In genomic region chr7:83443596-83444278, GRCm38 (mm10) we compare ENCODE assay signal across 9 mouse cellular contexts.
DNase-seq lines count a peak whose midpoint lies in the region; ATAC-seq and TF ChIP-seq lines count a peak whose summit lies in the region.
"Had no signal": no experiment of that assay in that cellular context is flagged by ENCODE, and none has a peak within 500 bp of the region (broad histone marks: within the 10 kb centered on the region; RNA-seq: fewer than 3 reads in every experiment).

No protein-coding gene starts in this region.

- ATAC-seq in heart, embryonic 15.5 days (replicated peaks; ENCODE audit: insufficient number of reproducible peaks, insufficient read depth, low FRiP score, low read depth), result peak; percentile 74
- ATAC-seq in cerebellum, adult (ENCODE audit: insufficient number of reproducible peaks, low FRiP score, low TSS enrichment), result no peak

- H3K27ac ChIP-seq in heart, embryonic 15.5 days, result peak overlapping the region; percentile 77
- peak overlapping the region; percentile 86 for H3K27ac ChIP-seq in embryonic fibroblast, embryonic 13.5 days (ENCODE audit: insufficient read depth, low read length)

- intact Hi-C loops in heart, postnatal 10 days (cut with DNase I), result no loop called here

- TF ChIP-seq POLR2A in embryonic fibroblast, embryonic 13.5 days (IDR thresholded peaks at IDR 0.05; ENCODE audit: low read depth, low read length), result no peak

- H3K4me3 ChIP-seq in heart, embryonic 15.5 days, result no peak overlapping the region
- no peak overlapping the region for H3K4me3 ChIP-seq in embryonic fibroblast, embryonic 13.5 days (ENCODE audit: insufficient read depth, low read length)

- H3K9ac ChIP-seq in heart, embryonic 15.5 days, result no peak overlapping the region

- WGBS in heart, embryonic 15.5 days, result 41% methylated on average over 16 of the region's 16 CpGs

- no peak overlapping the region for H3K4me2 ChIP-seq in heart, embryonic 15.5 days

- no peaks in the 10 kb centered on the region for H3K27me3 ChIP-seq in heart, embryonic 15.5 days

- peaks cover 12% of the 10 kb centered on the region for H3K4me1 ChIP-seq in heart, embryonic 15.5 days (replicated peaks)
- peaks cover 15% of the 10 kb centered on the region for H3K4me1 ChIP-seq in embryonic fibroblast, embryonic 13.5 days (ENCODE audit: control insufficient read depth, insufficient read depth, low read length)

- DNase-seq in heart, postnatal 10 days, result no peak
- DNase-seq in Muller cell, postnatal 12 days (ENCODE audit: inconsistent ontology term), result peak; percentile 53
- peak; percentile 84 for DNase-seq in mesoderm, embryonic 11.5 days (ENCODE audit: low read depth, low spot score)
- no peak for DNase-seq in right cerebral cortex, adult 18-20 months
- no peak for DNase-seq in frontal cortex, adult 2 months (ENCODE audit: extremely low spot score in 1 of 2, low spot score in 1 of 2)
- DNase-seq: adrenal gland, adult 2 months had no signal

- no peaks in the 10 kb centered on the region for H3K36me3 ChIP-seq in heart, embryonic 15.5 days

- no peaks in the 10 kb centered on the region for H3K9me3 ChIP-seq in heart, embryonic 15.5 days (replicated peaks)

- no peak for TF ChIP-seq CTCF in embryonic fibroblast, embryonic 13.5 days (IDR thresholded peaks at IDR 0.05; ENCODE audit: borderline replicate concordance, insufficient read depth, low read length)

Comparison
In these comparisons a context has a peak if more than half of its experiments do, and no peak if none do; other contexts are left out.
1. DNase-seq: peak in Muller cell, postnatal 12 days (single experiment) and mesoderm, embryonic 11.5 days (single experiment); none in heart, postnatal 10 days (0 of 2), right cerebral cortex, adult 18-20 months (single experiment) and frontal cortex, adult 2 months (0 of 2).